Mouse (Mus musculus) ES-E14 (cell line): Measurements from ENCODE around the gene Mlst8.

ENCODE experiments used
- MAFK ChIP-seq: IDR thresholded peaks from 2 replicates; pipeline ENCODE4 v1.6.1; 2014; ENCODE audit warnings: mild to moderate bottlenecking, low read depth, low read length, inconsistent platforms; ENCODE audit not compliant: insufficient read depth
- ZNF384 ChIP-seq: IDR thresholded peaks from 2 replicates; pipeline ENCODE4 v1.6.1; 2012; ENCODE audit warnings: low read depth, low read length, inconsistent platforms

GRCm38 (mm10) chr17:24479431-24479830 is 553 bp upstream of the Mlst8 start:
- TF ChIP-seq MAFK (no peak), ZNF384 (no peak)
